Mouse (Mus musculus) Muller cell, postnatal 12 days (primary cell): ENCODE data around the gene Hectd4.
A peak's percentile ranks its signal among the peaks of the same experiment; 100 is the strongest.

ENCODE experiments used
- DNase-seq: peaks from one replicate; pipeline ENCODE4 v3.0.0-alpha.2; 2015; ENCODE audit errors: inconsistent ontology term

Hectd4 gene

GRCm38 (mm10) chr5:121393402-121393801 lies 173.4 kb downstream of the Hectd4 start:
- no peak for DNase-seq

- DNase-seq = no peak
Measured at GRCm38 (mm10) chr5:121395621-121396020, 175.6 kb downstream of the Hectd4 start.

GRCm38 (mm10) chr5:121397187-121398145 lies 177.4 kb downstream of the Hectd4 start, which contains the start of gene Naa25:
Naa25 (plus strand) TSS chr5:121397936.
- peak; percentile 98 for DNase-seq

- no peak for DNase-seq
Measured at GRCm38 (mm10) chr5:121398146-121398964, 178.3 kb downstream of the Hectd4 start.

- no peak for DNase-seq
Measured at GRCm38 (mm10) chr5:121398965-121399462, 179.0 kb downstream of the Hectd4 start.

GRCm38 (mm10) chr5:121399540-121399939 lies 179.5 kb downstream of the Hectd4 start:
- DNase-seq = no peak

- no peak for DNase-seq
Measured at GRCm38 (mm10) chr5:121400064-121400463, 180.0 kb downstream of the Hectd4 start.

GRCm38 (mm10) chr5:121400849-121401248 lies 180.8 kb downstream of the Hectd4 start:
- peak; percentile 31 for DNase-seq

GRCm38 (mm10) chr5:121407856-121408255 lies 187.8 kb downstream of the Hectd4 start:
- no peak for DNase-seq

GRCm38 (mm10) chr5:121410975-121411374 lies 191.0 kb downstream of the Hectd4 start:
- DNase-seq = no peak
